Mouse (Mus musculus) heart, postnatal 0 days (tissue): ENCODE measurements at regions not wholly inside any gene's neighbourhood (a gene's known extent, or its start where the extent isn't known, plus 50 kb on each side); places are given as distances from the start of the nearest gene placed in this dataset.

ENCODE experiments used
- CTCF ChIP-seq: IDR thresholded peaks from 2 replicates; pipeline ENCODE4 v1.5.1; 2016; ENCODE audit warnings: antibody characterized with exemption, control low read depth, low read depth
- EP300 ChIP-seq: IDR thresholded peaks from 2 replicates; pipeline ENCODE4 v1.6.1; 2016; ENCODE audit warnings: antibody characterized with exemption, low read depth

DNA sequence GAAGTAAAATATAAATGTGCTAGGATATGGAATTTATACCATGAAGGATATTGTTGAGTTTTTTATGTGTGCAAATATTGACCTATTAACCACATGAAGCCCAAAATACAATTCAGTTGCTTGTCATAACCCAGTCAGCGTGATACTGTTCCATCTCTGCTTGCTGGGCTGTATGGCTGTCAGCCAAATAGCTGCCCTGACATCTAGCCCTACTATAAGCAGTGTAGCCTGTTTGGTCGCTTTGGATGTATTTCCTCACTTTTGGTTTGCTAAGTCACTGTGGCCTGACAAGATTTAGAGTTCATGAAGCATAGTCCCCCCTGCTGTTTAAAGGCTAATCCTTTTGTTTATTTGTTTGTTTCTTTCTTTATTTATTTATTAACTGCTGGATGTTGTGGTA lies 272.4 kb upstream of the Dach1 start:
- TF ChIP-seq CTCF, result no peak
- no peak for TF ChIP-seq EP300
